Mouse (Mus musculus): ENCODE data around the gene Adap2. TPM values are rescaled to one million over a fixed set of nuclear protein-coding genes. Genes with fewer than 3 reads are reported as not detected.
A peak's percentile ranks its signal among the peaks of the same experiment; 100 is the strongest.

Gene Adap2
- polyA plus RNA-seq, 1 experiment from 2014 or later, result 2.5 TPM

DNA sequence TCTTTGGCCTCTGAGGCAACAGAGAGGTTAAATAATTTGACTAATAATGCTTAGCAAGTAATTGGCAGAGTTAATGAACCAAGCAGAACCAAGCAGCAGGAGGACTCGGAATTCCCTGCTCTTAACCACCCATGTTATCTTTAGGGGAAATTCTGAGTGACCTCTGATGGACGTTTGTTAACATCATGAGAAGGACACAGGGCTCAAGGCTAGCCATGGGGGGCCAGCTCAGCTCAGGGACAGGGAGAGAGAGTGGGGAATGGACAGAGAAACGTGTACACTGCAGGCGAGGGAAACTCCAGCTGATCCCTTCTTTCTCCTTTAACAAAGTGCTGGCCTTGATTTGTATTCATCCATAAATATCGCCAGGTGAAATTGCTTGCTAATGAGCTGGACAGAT is 51.0 kb downstream of the Adap2 start:
- H3K9ac ChIP-seq (replicated peaks), result no peak overlapping the region
- no peaks in the 10 kb centered on the region for H3K36me3 ChIP-seq
- no peak overlapping the region for H3K4me2 ChIP-seq (replicated peaks)
- H3K27me3 ChIP-seq, result no peaks in the 10 kb centered on the region
- ATAC-seq, result no peak
- no peaks in the 10 kb centered on the region for H3K9me3 ChIP-seq
- no peak overlapping the region for H3K4me3 ChIP-seq (replicated peaks)
- 55% methylated on average over 5 of the region's 5 CpGs for WGBS
- peaks cover 2% of the 10 kb centered on the region for H3K4me1 ChIP-seq (replicated peaks)
- no peak overlapping the region for H3K27ac ChIP-seq

DNA sequence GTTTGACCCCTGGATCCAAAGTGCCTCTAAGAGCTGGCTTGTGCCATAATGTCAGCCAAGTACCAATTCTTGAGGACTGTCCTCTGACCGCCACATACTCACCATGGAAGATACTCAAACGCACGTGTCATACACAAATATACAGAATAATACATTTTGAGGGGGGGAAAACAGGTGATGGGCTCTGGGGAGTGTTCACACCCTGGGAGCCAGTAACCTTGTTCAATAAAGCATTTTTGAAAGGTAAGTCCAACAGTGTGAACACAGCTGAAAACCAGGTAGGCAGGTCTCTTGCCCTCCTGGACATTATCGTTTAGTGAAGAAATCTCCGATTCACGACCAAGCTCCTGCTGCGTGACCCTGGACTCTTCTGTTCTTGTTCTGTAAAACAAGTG is 54.6 kb downstream of the Adap2 start:
- Histone ChIP-seq H3K4me1 (replicated peaks) (peaks cover 18% of the 10 kb centered on the region), H3K36me3 (0 out of 2 replicates have a peak, but pooled peaks cover 9% of the 10 kb centered on the region), H3K27ac (no peak overlapping the region), H3K27me3 (no peaks in the 10 kb centered on the region), H3K9me3 (no peaks in the 10 kb centered on the region), H3K4me2 (replicated peaks) (no peak overlapping the region; the same call in 1 of the 2 replicates), H3K4me3 (replicated peaks) (peak overlapping the region; percentile 97; the same call in 1 of the 2 replicates), H3K9ac (replicated peaks) (no peak overlapping the region)
- ATAC-seq, result no peak; the same call in 1 of the 2 replicates
- WGBS, result 40% methylated on average over 7 of the region's 7 CpGs

DNA sequence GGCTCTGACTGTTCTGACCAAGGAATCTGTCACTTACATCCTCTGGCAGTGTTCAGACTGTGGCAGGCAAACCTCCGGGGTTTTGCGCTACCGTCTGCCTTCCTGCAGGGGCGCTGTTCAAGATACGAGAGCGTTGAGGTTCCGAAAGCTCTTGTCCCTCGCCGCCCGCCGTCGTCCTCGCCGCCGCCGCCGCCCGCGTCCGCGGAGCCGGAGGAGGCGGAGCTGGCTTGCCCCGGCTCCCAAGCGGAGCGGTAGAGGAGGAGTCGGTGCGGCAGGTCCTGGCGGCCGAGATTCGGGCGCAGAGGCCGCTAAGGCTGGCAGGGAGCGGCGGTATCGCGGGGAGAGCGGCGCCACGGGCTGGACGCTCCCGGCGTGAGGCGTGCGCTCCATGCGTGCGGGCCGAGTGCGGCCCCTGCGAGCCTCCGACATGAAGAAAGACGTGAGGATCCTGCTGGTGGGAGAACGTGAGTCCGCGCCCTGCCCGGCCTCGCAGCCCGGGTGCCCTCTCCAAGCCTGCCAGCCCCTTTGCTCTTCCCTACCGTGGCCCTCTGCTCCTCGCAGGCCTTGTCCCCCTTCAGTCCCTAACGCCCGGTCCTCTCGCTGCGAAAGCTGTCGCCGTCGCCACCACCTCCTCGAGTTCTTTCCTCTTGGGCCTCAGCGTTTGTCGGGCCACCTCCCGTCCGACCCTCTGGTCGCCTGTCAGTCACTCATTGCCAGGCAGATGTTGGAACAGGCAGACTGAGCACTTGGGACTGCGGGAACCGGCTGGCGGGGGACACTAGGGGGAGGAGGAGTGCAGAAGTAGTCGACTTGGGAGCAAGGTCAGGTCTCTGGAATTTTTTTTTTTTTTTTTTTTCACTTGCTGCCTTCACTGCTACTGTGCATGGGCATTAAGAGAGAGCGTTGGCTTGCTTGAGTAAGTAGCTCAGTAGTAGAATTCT is 55.2 kb downstream of the Adap2 start, which contains the start of gene Rhot1:
Rhot1 (plus strand) TSS at position 160 of the 941 bp plus-strand sequence.
- peak; percentile 96 for ATAC-seq
- peaks cover 11% of the 10 kb centered on the region; the same call in 1 of the 2 replicates for H3K36me3 ChIP-seq
- H3K4me1 ChIP-seq (replicated peaks), result peaks cover 18% of the 10 kb centered on the region
- H3K9me3 ChIP-seq, result no peaks in the 10 kb centered on the region
- H3K4me2 ChIP-seq (replicated peaks), result peak within 1 kb of the TSS; percentile 71
- H3K27me3 ChIP-seq, result no peaks in the 10 kb centered on the region
- WGBS, result under 1% methylated on average over 78 of the region's 78 CpGs
- H3K27ac ChIP-seq, result peak within 1 kb of the TSS; percentile 96
- H3K9ac ChIP-seq (replicated peaks), result peak within 1 kb of the TSS; percentile 92
- peak within 1 kb of the TSS; percentile 97 for H3K4me3 ChIP-seq (replicated peaks)

- WGBS, result 51% methylated on average over 6 of the region's 6 CpGs
- peaks cover 18% of the 10 kb centered on the region for H3K4me1 ChIP-seq (replicated peaks)
These were observed 56.4 kb downstream of the Adap2 start for GRCm38 (mm10) chr11:80210321-80210720.

GRCm38 (mm10) chr11:80212282-80212681 is 58.4 kb downstream of the Adap2 start:
- Histone ChIP-seq H3K27me3 (no peaks in the 10 kb centered on the region), H3K4me2 (replicated peaks) (no peak overlapping the region), H3K4me1 (replicated peaks) (peaks cover 18% of the 10 kb centered on the region), H3K9ac (replicated peaks) (no peak overlapping the region), H3K27ac (no peak overlapping the region), H3K9me3 (no peaks in the 10 kb centered on the region), H3K36me3 (peaks cover 23% of the 10 kb centered on the region; the same call in 1 of the 2 replicates), H3K4me3 (replicated peaks) (no peak overlapping the region)
- 93% methylated on average over 2 of the region's 2 CpGs for WGBS
- no peak for ATAC-seq

More at GRCm38 (mm10) chr11:80210321-80210720, 56.4 kb downstream of the Adap2 start:
- no peak for ATAC-seq
- Histone ChIP-seq H3K27ac (no peak overlapping the region), H3K27me3 (no peaks in the 10 kb centered on the region), H3K36me3 (peaks cover 20% of the 10 kb centered on the region; the same call in 1 of the 2 replicates), H3K9ac (replicated peaks) (peak overlapping the region; percentile 92), H3K4me3 (replicated peaks) (peak overlapping the region; percentile 97), H3K9me3 (no peaks in the 10 kb centered on the region), H3K4me2 (replicated peaks) (peak overlapping the region; percentile 71)

- no peak overlapping the region for H3K9ac ChIP-seq (replicated peaks)
- H3K4me2 ChIP-seq (replicated peaks), result no peak overlapping the region
- no peaks in the 10 kb centered on the region for H3K9me3 ChIP-seq
- peaks cover 12% of the 10 kb centered on the region for H3K4me1 ChIP-seq (replicated peaks)
- H3K36me3 ChIP-seq, result peaks cover 27% of the 10 kb centered on the region
- 91% methylated on average over 3 of the region's 3 CpGs for WGBS
- H3K27me3 ChIP-seq, result no peaks in the 10 kb centered on the region
- ATAC-seq, result no peak
- no peak overlapping the region for H3K4me3 ChIP-seq (replicated peaks)
- no peak overlapping the region for H3K27ac ChIP-seq
These were observed 61.4 kb downstream of the Adap2 start for GRCm38 (mm10) chr11:80215291-80215690.

GRCm38 (mm10) chr11:80218657-80219293 is 64.9 kb downstream of the Adap2 start:
- peaks cover 39% of the 10 kb centered on the region for H3K36me3 ChIP-seq
- no peaks in the 10 kb centered on the region for H3K4me1 ChIP-seq (replicated peaks)
- H3K4me2 ChIP-seq (replicated peaks), result no peak overlapping the region
- 89% methylated on average over 11 of the region's 11 CpGs for WGBS
- H3K9me3 ChIP-seq, result no peaks in the 10 kb centered on the region
- H3K4me3 ChIP-seq (replicated peaks), result no peak overlapping the region
- H3K27me3 ChIP-seq, result no peaks in the 10 kb centered on the region
- H3K27ac ChIP-seq, result no peak overlapping the region
- no peak overlapping the region for H3K9ac ChIP-seq (replicated peaks)
- no peak for ATAC-seq

Other genes with a start within 250 kb of the Adap2 start
- 49.9 and 54.8 TPM in 2 replicates for gene Utp6, start 191.7 kb upstream of the Adap2 start, polyA plus RNA-seq (2015; fragmentation: Nextera tagmentation; extraction: Ambion mirVana)
- 22.1 and 22.5 TPM in 2 replicates for gene Suz12, start 161.0 kb upstream of the Adap2 start, polyA plus RNA-seq (2015; fragmentation: Nextera tagmentation; extraction: Ambion mirVana)
- gene Crlf3, start 73.1 kb upstream of the Adap2 start, polyA plus RNA-seq (2015; fragmentation: Nextera tagmentation; extraction: Ambion mirVana), result 14.1 and 14.6 TPM in 2 replicates
- 7.8 and 8.5 TPM in 2 replicates for gene Atad5, start 64.7 kb upstream of the Adap2 start, polyA plus RNA-seq (2015; fragmentation: Nextera tagmentation; extraction: Ambion mirVana)
- 28.3 and 31.2 TPM in 2 replicates for gene Tefm, start 11.9 kb upstream of the Adap2 start, polyA plus RNA-seq (2015; fragmentation: Nextera tagmentation; extraction: Ambion mirVana)
- 2.6 and 3.1 TPM in 2 replicates for gene Rnf135, start 29.7 kb downstream of the Adap2 start, polyA plus RNA-seq (2015; fragmentation: Nextera tagmentation; extraction: Ambion mirVana)
- 69.7 and 70.5 TPM in 2 replicates for gene Rhot1, start 54.9 kb downstream of the Adap2 start, polyA plus RNA-seq (2015; fragmentation: Nextera tagmentation; extraction: Ambion mirVana)
- 15.3 and 28.0 TPM in 2 replicates for gene Rhbdl3, start 146.8 kb downstream of the Adap2 start, polyA plus RNA-seq (2015; fragmentation: Nextera tagmentation; extraction: Ambion mirVana)
- gene 5730455P16Rik, start 223.9 kb downstream of the Adap2 start, polyA plus RNA-seq (2015; fragmentation: Nextera tagmentation; extraction: Ambion mirVana), result 32.2 and 36.7 TPM in 2 replicates
- gene Zfp207, start 229.2 kb downstream of the Adap2 start, polyA plus RNA-seq (2015; fragmentation: Nextera tagmentation; extraction: Ambion mirVana), result 244 and 250 TPM in 2 replicates